Mouse (Mus musculus): ENCODE data around the gene Hist1h2bm. TPM values are rescaled to one million over a fixed set of nuclear protein-coding genes. Genes with fewer than 3 reads are reported as not detected.
A peak's percentile ranks its signal among the peaks of the same experiment; 100 is the strongest.
"Not testable (repeated sequence)": the region's sequence is repeated elsewhere in the genome, so short reads cannot be mapped to it uniquely, and the experiment has no call there.

Hist1h2bm gene
- polyA plus RNA-seq, 1 experiment: 3.4 TPM

- H3K79me3 ChIP-seq (ENCODE audit: low read depth): no peaks in the 10 kb centered on the region
- TF ChIP-seq FOSL1 (IDR thresholded peaks at IDR 0.05; ENCODE audit: insufficient read depth, low read length, poor library complexity, severe bottlenecking) (no peak), MYOD1 (IDR thresholded peaks at IDR 0.05; ENCODE audit: control insufficient read depth, insufficient read length, low read depth) (no peak), MYOG (IDR thresholded peaks at IDR 0.05; ENCODE audit: control insufficient read depth, extremely low read depth, insufficient read length) (no peak), CTCF (IDR thresholded peaks at IDR 0.05; ENCODE audit: control insufficient read depth, insufficient read depth, insufficient read length) (no peak), USF1 (IDR thresholded peaks at IDR 0.05; ENCODE audit: low read depth) (no peak), MAX (IDR thresholded peaks at IDR 0.05) (no peak)
- no peaks in the 10 kb centered on the region for H3K79me2 ChIP-seq (ENCODE audit: control insufficient read depth, insufficient read depth)
- no peaks in the 10 kb centered on the region for H3K27me3 ChIP-seq (ENCODE audit: control insufficient read depth, insufficient read depth, insufficient read length)
- no peaks in the 10 kb centered on the region for H3K36me3 ChIP-seq (ENCODE audit: control insufficient read depth, insufficient read depth)
- peak overlapping the region; percentile 26 for H3K4me3 ChIP-seq (ENCODE audit: insufficient read depth, poor library complexity, severe bottlenecking)
- H3ac ChIP-seq (ENCODE audit: control insufficient read depth, insufficient read length, low read depth): peak overlapping the region; percentile 20
These were observed 10.9 kb upstream of the Hist1h2bm start for GRCm38 (mm10) chr13:21710821-21711525.

DNA sequence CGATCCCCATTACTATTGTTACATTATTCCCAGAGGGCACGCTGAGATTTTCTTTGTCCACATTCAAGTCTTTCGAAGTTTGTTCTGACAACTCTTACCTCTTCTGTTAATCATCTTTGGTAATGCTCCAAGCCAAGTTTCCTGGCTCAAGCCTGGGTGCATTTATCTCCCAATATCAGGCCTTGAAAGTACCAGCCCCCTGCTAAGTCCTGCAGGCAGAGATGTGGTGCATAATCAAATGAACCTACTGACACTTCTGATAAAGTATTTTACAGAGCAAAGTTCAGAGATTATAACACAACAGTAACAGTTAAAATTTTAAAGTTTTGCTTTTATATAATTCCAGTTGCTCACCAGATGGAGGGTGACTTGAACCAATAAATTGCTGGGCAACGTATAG lies 10.1 kb upstream of the Hist1h2bm start:
- H3K79me3 ChIP-seq (ENCODE audit: low read depth): no peaks in the 10 kb centered on the region
- no peak for TF ChIP-seq USF1 (IDR thresholded peaks at IDR 0.05; ENCODE audit: low read depth)
- TF ChIP-seq MAX (IDR thresholded peaks at IDR 0.05): no peak
- TF ChIP-seq CTCF (IDR thresholded peaks at IDR 0.05; ENCODE audit: control insufficient read depth, insufficient read depth, insufficient read length): no peak
- no peak for TF ChIP-seq FOSL1 (IDR thresholded peaks at IDR 0.05; ENCODE audit: insufficient read depth, low read length, poor library complexity, severe bottlenecking)
- TF ChIP-seq MYOD1 (IDR thresholded peaks at IDR 0.05; ENCODE audit: control insufficient read depth, insufficient read length, low read depth): no peak
- no peak for TF ChIP-seq MYOG (IDR thresholded peaks at IDR 0.05; ENCODE audit: control insufficient read depth, extremely low read depth, insufficient read length)
- no peak for TF ChIP-seq CEBPB (IDR thresholded peaks at IDR 0.05; ENCODE audit: low read depth)
- no peak overlapping the region for H3K4me3 ChIP-seq (ENCODE audit: insufficient read depth, poor library complexity, severe bottlenecking)
- H3K27me3 ChIP-seq (ENCODE audit: control insufficient read depth, insufficient read depth, insufficient read length): no peaks in the 10 kb centered on the region
- H3K79me2 ChIP-seq (ENCODE audit: control insufficient read depth, insufficient read depth): no peaks in the 10 kb centered on the region
- H3K36me3 ChIP-seq (ENCODE audit: control insufficient read depth, insufficient read depth): no peaks in the 10 kb centered on the region
- H3ac ChIP-seq (ENCODE audit: control insufficient read depth, insufficient read length, low read depth): no peak overlapping the region

DNA sequence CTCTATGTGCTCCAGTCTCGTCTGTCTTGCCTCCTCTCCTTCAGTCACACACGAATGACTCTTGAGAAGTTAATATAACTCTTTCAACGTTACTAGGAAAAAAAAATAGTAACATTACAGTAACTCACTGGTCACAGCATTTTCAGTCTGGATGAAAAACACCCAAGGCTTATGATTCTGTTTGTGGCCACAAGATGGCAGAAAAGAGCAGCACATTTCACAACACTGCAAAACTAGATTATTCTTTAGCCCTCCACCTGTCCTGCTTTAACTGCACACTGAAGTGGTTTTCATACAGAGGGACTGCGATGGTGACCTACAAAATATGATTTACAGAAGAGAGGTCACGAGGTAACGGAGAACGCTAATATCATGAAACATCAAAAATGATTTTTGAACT lies 7.1 kb upstream of the Hist1h2bm start:
- no peaks in the 10 kb centered on the region for H3K79me2 ChIP-seq (ENCODE audit: control insufficient read depth, insufficient read depth)
- no peaks in the 10 kb centered on the region for H3K27me3 ChIP-seq (ENCODE audit: control insufficient read depth, insufficient read depth, insufficient read length)
- no peaks in the 10 kb centered on the region for H3K79me3 ChIP-seq (ENCODE audit: low read depth)
- TF ChIP-seq MYOD1 (IDR thresholded peaks at IDR 0.05; ENCODE audit: control insufficient read depth, insufficient read length, low read depth) (peak; percentile 15), MAX (IDR thresholded peaks at IDR 0.05) (no peak), USF1 (IDR thresholded peaks at IDR 0.05; ENCODE audit: low read depth) (no peak), CTCF (IDR thresholded peaks at IDR 0.05; ENCODE audit: control insufficient read depth, insufficient read depth, insufficient read length) (peak; percentile 53), MYOG (IDR thresholded peaks at IDR 0.05; ENCODE audit: control insufficient read depth, extremely low read depth, insufficient read length) (no peak), CEBPB (IDR thresholded peaks at IDR 0.05; ENCODE audit: low read depth) (peak; percentile 91), FOSL1 (IDR thresholded peaks at IDR 0.05; ENCODE audit: insufficient read depth, low read length, poor library complexity, severe bottlenecking) (no peak)
- H3K36me3 ChIP-seq (ENCODE audit: control insufficient read depth, insufficient read depth): no peaks in the 10 kb centered on the region
- H3K4me3 ChIP-seq (ENCODE audit: insufficient read depth, poor library complexity, severe bottlenecking): no peak overlapping the region
- H3ac ChIP-seq (ENCODE audit: control insufficient read depth, insufficient read length, low read depth): no peak overlapping the region

- no peaks in the 10 kb centered on the region for H3K79me3 ChIP-seq (ENCODE audit: low read depth)
- H3K79me2 ChIP-seq (ENCODE audit: control insufficient read depth, insufficient read depth): no peaks in the 10 kb centered on the region
- no peaks in the 10 kb centered on the region for H3K36me3 ChIP-seq (ENCODE audit: control insufficient read depth, insufficient read depth)
- H3ac ChIP-seq (ENCODE audit: control insufficient read depth, insufficient read length, low read depth): peak overlapping the region; percentile 49
- no peaks in the 10 kb centered on the region for H3K27me3 ChIP-seq (ENCODE audit: control insufficient read depth, insufficient read depth, insufficient read length)
- H3K4me3 ChIP-seq (ENCODE audit: insufficient read depth, poor library complexity, severe bottlenecking): no peak overlapping the region
- no peak for TF ChIP-seq CTCF (IDR thresholded peaks at IDR 0.05; ENCODE audit: control insufficient read depth, insufficient read depth, insufficient read length)
- no peak for TF ChIP-seq FOSL1 (IDR thresholded peaks at IDR 0.05; ENCODE audit: insufficient read depth, low read length, poor library complexity, severe bottlenecking)
- no peak for TF ChIP-seq USF1 (IDR thresholded peaks at IDR 0.05; ENCODE audit: low read depth)
- no peak for TF ChIP-seq CEBPB (IDR thresholded peaks at IDR 0.05; ENCODE audit: low read depth)
- TF ChIP-seq MYOD1 (IDR thresholded peaks at IDR 0.05; ENCODE audit: control insufficient read depth, insufficient read length, low read depth): no peak
- TF ChIP-seq MAX (IDR thresholded peaks at IDR 0.05): no peak
- no peak for TF ChIP-seq MYOG (IDR thresholded peaks at IDR 0.05; ENCODE audit: control insufficient read depth, extremely low read depth, insufficient read length)
These were observed 6.5 kb upstream of the Hist1h2bm start for GRCm38 (mm10) chr13:21715131-21715863.

- not testable (repeated sequence) for H3K79me3 ChIP-seq (ENCODE audit: low read depth); H3K79me2 ChIP-seq (ENCODE audit: control insufficient read depth, insufficient read depth); H3K36me3 ChIP-seq (ENCODE audit: control insufficient read depth, insufficient read depth); H3K27me3 ChIP-seq (ENCODE audit: control insufficient read depth, insufficient read depth, insufficient read length)
- peak within 1 kb of the TSS; percentile 32 for H3K4me3 ChIP-seq (ENCODE audit: insufficient read depth, poor library complexity, severe bottlenecking)
- peak within 1 kb of the TSS; percentile 53 for H3ac ChIP-seq (ENCODE audit: control insufficient read depth, insufficient read length, low read depth)
These were observed 5.8 kb upstream of the Hist1h2bm start, which contains the start of the genes Hist1h2bl and Hist1h2ai for GRCm38 (mm10) chr13:21715864-21716539. Hist1h2bl (minus strand) TSS chr13:21716143. Hist1h2ai (plus strand) TSS chr13:21716422.

- H3ac ChIP-seq (ENCODE audit: control insufficient read depth, insufficient read length, low read depth): peak overlapping the region; percentile 53
- not testable (repeated sequence) for H3K79me3 ChIP-seq (ENCODE audit: low read depth); H3K36me3 ChIP-seq (ENCODE audit: control insufficient read depth, insufficient read depth); H3K79me2 ChIP-seq (ENCODE audit: control insufficient read depth, insufficient read depth); H3K27me3 ChIP-seq (ENCODE audit: control insufficient read depth, insufficient read depth, insufficient read length)
- H3K4me3 ChIP-seq (ENCODE audit: insufficient read depth, poor library complexity, severe bottlenecking): peak overlapping the region; percentile 32
These were observed 5.1 kb upstream of the Hist1h2bm start for GRCm38 (mm10) chr13:21716540-21717391.

GRCm38 (mm10) chr13:21717397-21718357 lies 4.2 kb upstream of the Hist1h2bm start, which contains the start of gene Hist1h3h:
Hist1h3h (plus strand) TSS chr13:21717659.
- not testable (repeated sequence) for H3K36me3 ChIP-seq (ENCODE audit: control insufficient read depth, insufficient read depth); H3K79me2 ChIP-seq (ENCODE audit: control insufficient read depth, insufficient read depth); H3K79me3 ChIP-seq (ENCODE audit: low read depth); H3K27me3 ChIP-seq (ENCODE audit: control insufficient read depth, insufficient read depth, insufficient read length)
- Histone ChIP-seq H3K4me3 (ENCODE audit: insufficient read depth, poor library complexity, severe bottlenecking) (peak within 1 kb of the TSS; percentile 32), H3ac (ENCODE audit: control insufficient read depth, insufficient read length, low read depth) (peak within 1 kb of the TSS; percentile 57)
